Mouse (Mus musculus): Measurements from ENCODE around the gene Chid1. TPM values are rescaled to one million over a fixed set of nuclear protein-coding genes. Genes with fewer than 3 reads are reported as not detected.
A peak's percentile ranks its signal among the peaks of the same experiment; 100 is the strongest.

Chid1 gene
- polyA plus RNA-seq, 1 experiment from 2014 or later = 38.8 TPM

- Histone ChIP-seq H3K4me3 (ENCODE audit: low read length) (no peak overlapping the region), H3K27me3 (ENCODE audit: control insufficient read depth, insufficient read depth, low read length) (no peaks in the 10 kb centered on the region), H3K4me2 (replicated peaks; ENCODE audit: low read depth, low read length) (no peak overlapping the region), H3K27ac (ENCODE audit: low read depth, low read length) (no peak overlapping the region), H3K4me1 (ENCODE audit: control insufficient read depth, insufficient read depth, low read length) (0 out of 2 replicates have a peak, but pooled peaks cover 5% of the 10 kb centered on the region), H3K9me3 (ENCODE audit: control insufficient read depth, low read length) (no peaks in the 10 kb centered on the region), H3K36me3 (ENCODE audit: control insufficient read depth, insufficient read depth, low read length) (no peaks in the 10 kb centered on the region), H3K9ac (ENCODE audit: low read depth, low read length) (no peak overlapping the region)
- WGBS = 80% methylated on average over 3 of the region's 3 CpGs
- ATAC-seq (ENCODE audit: low FRiP score, low TSS enrichment) = no peak
These were observed 38.1 kb upstream of the Chid1 start for GRCm38 (mm10) chr7:141577801-141578200.

- Histone ChIP-seq H3K4me2 (replicated peaks; ENCODE audit: low read depth, low read length) (no peak overlapping the region), H3K27ac (ENCODE audit: low read depth, low read length) (no peak overlapping the region), H3K4me1 (ENCODE audit: control insufficient read depth, insufficient read depth, low read length) (0 out of 2 replicates have a peak, but pooled peaks cover 5% of the 10 kb centered on the region), H3K27me3 (ENCODE audit: control insufficient read depth, insufficient read depth, low read length) (no peaks in the 10 kb centered on the region), H3K36me3 (ENCODE audit: control insufficient read depth, insufficient read depth, low read length) (no peaks in the 10 kb centered on the region), H3K9me3 (ENCODE audit: control insufficient read depth, low read length) (no peaks in the 10 kb centered on the region), H3K4me3 (ENCODE audit: low read length) (no peak overlapping the region), H3K9ac (ENCODE audit: low read depth, low read length) (no peak overlapping the region)
- 87% methylated on average over 3 of the region's 3 CpGs for WGBS
- no peak for ATAC-seq (ENCODE audit: low FRiP score, low TSS enrichment)
These were observed 35.8 kb upstream of the Chid1 start for GRCm38 (mm10) chr7:141575481-141575880.

GRCm38 (mm10) chr7:141574041-141574440 is 34.4 kb upstream of the Chid1 start:
- WGBS = 56% methylated on average over 3 of the region's 3 CpGs
- no peak for ATAC-seq (ENCODE audit: low FRiP score, low TSS enrichment)
- H3K27ac ChIP-seq (ENCODE audit: low read depth, low read length) = no peak overlapping the region
- no peak overlapping the region for H3K9ac ChIP-seq (ENCODE audit: low read depth, low read length)
- H3K4me3 ChIP-seq (ENCODE audit: low read length) = no peak overlapping the region
- H3K4me1 ChIP-seq (ENCODE audit: control insufficient read depth, insufficient read depth, low read length) = 0 out of 2 replicates have a peak, but pooled peaks cover 5% of the 10 kb centered on the region
- H3K4me2 ChIP-seq (replicated peaks; ENCODE audit: low read depth, low read length) = no peak overlapping the region
- H3K36me3 ChIP-seq (ENCODE audit: control insufficient read depth, insufficient read depth, low read length) = no peaks in the 10 kb centered on the region
- no peaks in the 10 kb centered on the region for H3K27me3 ChIP-seq (ENCODE audit: control insufficient read depth, insufficient read depth, low read length)
- no peaks in the 10 kb centered on the region for H3K9me3 ChIP-seq (ENCODE audit: control insufficient read depth, low read length)

- peaks cover under 1% of the 10 kb centered on the region; the same call in 1 of the 2 replicates for H3K36me3 ChIP-seq (ENCODE audit: control insufficient read depth, insufficient read depth, low read length)
- H3K4me1 ChIP-seq (ENCODE audit: control insufficient read depth, insufficient read depth, low read length) = no peaks in the 10 kb centered on the region
- WGBS = 61% methylated on average over 4 of the region's 4 CpGs
- no peak for ATAC-seq (ENCODE audit: low FRiP score, low TSS enrichment)
- H3K9me3 ChIP-seq (ENCODE audit: control insufficient read depth, low read length) = no peaks in the 10 kb centered on the region
- H3K9ac ChIP-seq (ENCODE audit: low read depth, low read length) = no peak overlapping the region
- H3K4me2 ChIP-seq (replicated peaks; ENCODE audit: low read depth, low read length) = no peak overlapping the region
- H3K27ac ChIP-seq (ENCODE audit: low read depth, low read length) = no peak overlapping the region
- H3K4me3 ChIP-seq (ENCODE audit: low read length) = no peak overlapping the region
- H3K27me3 ChIP-seq (ENCODE audit: control insufficient read depth, insufficient read depth, low read length) = no peaks in the 10 kb centered on the region
These were observed 31.1 kb upstream of the Chid1 start for GRCm38 (mm10) chr7:141570625-141571295.

GRCm38 (mm10) chr7:141569916-141570315 is 30.3 kb upstream of the Chid1 start:
- WGBS = 90% methylated on average over 3 of the region's 3 CpGs
- Histone ChIP-seq H3K9ac (ENCODE audit: low read depth, low read length) (no peak overlapping the region), H3K27me3 (ENCODE audit: control insufficient read depth, insufficient read depth, low read length) (no peaks in the 10 kb centered on the region), H3K36me3 (ENCODE audit: control insufficient read depth, insufficient read depth, low read length) (peaks cover 4% of the 10 kb centered on the region; the same call in 1 of the 2 replicates), H3K4me2 (replicated peaks; ENCODE audit: low read depth, low read length) (no peak overlapping the region), H3K27ac (ENCODE audit: low read depth, low read length) (no peak overlapping the region), H3K4me3 (ENCODE audit: low read length) (no peak overlapping the region), H3K9me3 (ENCODE audit: control insufficient read depth, low read length) (no peaks in the 10 kb centered on the region), H3K4me1 (ENCODE audit: control insufficient read depth, insufficient read depth, low read length) (no peaks in the 10 kb centered on the region)
- ATAC-seq (ENCODE audit: low FRiP score, low TSS enrichment) = no peak

GRCm38 (mm10) chr7:141569283-141569803 is 29.7 kb upstream of the Chid1 start:
- no peak for ATAC-seq (ENCODE audit: low FRiP score, low TSS enrichment)
- H3K4me2 ChIP-seq (replicated peaks; ENCODE audit: low read depth, low read length) = no peak overlapping the region
- H3K9me3 ChIP-seq (ENCODE audit: control insufficient read depth, low read length) = no peaks in the 10 kb centered on the region
- H3K27ac ChIP-seq (ENCODE audit: low read depth, low read length) = no peak overlapping the region
- H3K4me1 ChIP-seq (ENCODE audit: control insufficient read depth, insufficient read depth, low read length) = peaks cover 4% of the 10 kb centered on the region; the same call in 1 of the 2 replicates
- peaks cover 4% of the 10 kb centered on the region; the same call in 1 of the 2 replicates for H3K36me3 ChIP-seq (ENCODE audit: control insufficient read depth, insufficient read depth, low read length)
- H3K27me3 ChIP-seq (ENCODE audit: control insufficient read depth, insufficient read depth, low read length) = no peaks in the 10 kb centered on the region
- H3K4me3 ChIP-seq (ENCODE audit: low read length) = no peak overlapping the region
- WGBS = 74% methylated on average over 9 of the region's 9 CpGs
- H3K9ac ChIP-seq (ENCODE audit: low read depth, low read length) = no peak overlapping the region

GRCm38 (mm10) chr7:141566587-141566986 is 26.9 kb upstream of the Chid1 start:
- no peak overlapping the region for H3K27ac ChIP-seq (ENCODE audit: low read depth, low read length)
- H3K4me3 ChIP-seq (ENCODE audit: low read length) = no peak overlapping the region
- peaks cover 4% of the 10 kb centered on the region; the same call in 1 of the 2 replicates for H3K36me3 ChIP-seq (ENCODE audit: control insufficient read depth, insufficient read depth, low read length)
- 85% methylated on average over 7 of the region's 7 CpGs for WGBS
- H3K9me3 ChIP-seq (ENCODE audit: control insufficient read depth, low read length) = no peaks in the 10 kb centered on the region
- no peak overlapping the region for H3K9ac ChIP-seq (ENCODE audit: low read depth, low read length)
- no peak overlapping the region for H3K4me2 ChIP-seq (replicated peaks; ENCODE audit: low read depth, low read length)
- peaks cover 14% of the 10 kb centered on the region; the same call in 1 of the 2 replicates for H3K4me1 ChIP-seq (ENCODE audit: control insufficient read depth, insufficient read depth, low read length)
- no peaks in the 10 kb centered on the region for H3K27me3 ChIP-seq (ENCODE audit: control insufficient read depth, insufficient read depth, low read length)
- ATAC-seq (ENCODE audit: low FRiP score, low TSS enrichment) = no peak

GRCm38 (mm10) chr7:141564561-141564960 is 24.9 kb upstream of the Chid1 start:
- Histone ChIP-seq H3K27me3 (ENCODE audit: control insufficient read depth, insufficient read depth, low read length) (no peaks in the 10 kb centered on the region), H3K4me3 (ENCODE audit: low read length) (no peak overlapping the region), H3K9me3 (ENCODE audit: control insufficient read depth, low read length) (no peaks in the 10 kb centered on the region), H3K36me3 (ENCODE audit: control insufficient read depth, insufficient read depth, low read length) (peaks cover 4% of the 10 kb centered on the region; the same call in 1 of the 2 replicates), H3K4me1 (ENCODE audit: control insufficient read depth, insufficient read depth, low read length) (peaks cover 14% of the 10 kb centered on the region; the same call in 1 of the 2 replicates), H3K27ac (ENCODE audit: low read depth, low read length) (no peak overlapping the region), H3K9ac (ENCODE audit: low read depth, low read length) (no peak overlapping the region), H3K4me2 (replicated peaks; ENCODE audit: low read depth, low read length) (no peak overlapping the region)
- WGBS = 69% methylated on average over 7 of the region's 7 CpGs
- ATAC-seq (ENCODE audit: low FRiP score, low TSS enrichment) = no peak

- Histone ChIP-seq H3K36me3 (ENCODE audit: control insufficient read depth, insufficient read depth, low read length) (peaks cover 4% of the 10 kb centered on the region; the same call in 1 of the 2 replicates), H3K9me3 (ENCODE audit: control insufficient read depth, low read length) (no peaks in the 10 kb centered on the region), H3K27me3 (ENCODE audit: control insufficient read depth, insufficient read depth, low read length) (no peaks in the 10 kb centered on the region), H3K27ac (ENCODE audit: low read depth, low read length) (peak overlapping the region; percentile 89; the same call in 1 of the 2 replicates), H3K4me2 (replicated peaks; ENCODE audit: low read depth, low read length) (peak overlapping the region; percentile 54), H3K4me1 (ENCODE audit: control insufficient read depth, insufficient read depth, low read length) (peaks cover 14% of the 10 kb centered on the region; the same call in 1 of the 2 replicates), H3K9ac (ENCODE audit: low read depth, low read length) (peak overlapping the region; percentile 98), H3K4me3 (ENCODE audit: low read length) (peak overlapping the region; percentile 99)
- 2% methylated on average over 21 of the region's 21 CpGs for WGBS
- peak; percentile 51 for ATAC-seq (ENCODE audit: low FRiP score, low TSS enrichment)
These were observed 23.3 kb upstream of the Chid1 start for GRCm38 (mm10) chr7:141562852-141563427.

Measured in kidney, embryonic 14.5 days (tissue).